Mouse (Mus musculus) layer of hippocampus, postnatal 36 days (tissue): ENCODE data around the gene Fam120b. TPM values are rescaled to one million over a fixed set of nuclear protein-coding genes. Genes with fewer than 3 reads are reported as not detected.
"Not testable (repeated sequence)": the region's sequence is repeated elsewhere in the genome, so short reads cannot be mapped to it uniquely, and the experiment has no call there.

ENCODE experiments used
- DNase-seq, 2 experiments: peaks; one replicate each; pipeline ENCODE4 v3.0.0; 2022
- total RNA-seq, 2 experiments: library from RNA; stranded (reverse); gene quantifications; 2 replicates each; pipeline ENCODE4 v1.2.3; 2021

Gene Fam120b
- total RNA-seq, 2 experiments from 2014 or later = 46.8 to 50.2 TPM

DNA sequence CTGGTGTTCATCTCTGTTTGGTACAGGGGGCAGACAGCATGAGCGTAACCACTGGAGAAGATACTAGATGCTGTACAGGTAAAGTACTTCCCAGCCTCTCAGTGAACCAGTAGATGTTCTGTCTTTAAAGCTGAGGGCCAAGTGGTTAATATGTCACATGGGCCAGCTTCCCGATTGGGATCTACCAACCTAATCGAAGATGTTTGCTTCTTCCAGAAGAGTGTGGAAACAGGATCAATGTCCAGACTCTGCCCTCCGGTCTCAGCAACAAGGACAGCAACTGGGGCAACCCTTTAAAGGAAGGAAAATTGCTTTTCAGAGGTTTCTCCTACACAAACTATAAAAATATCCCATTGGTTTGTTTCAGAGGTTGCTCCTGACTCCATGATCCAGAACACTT is 35.5 kb downstream of the Fam120b start:
- DNase-seq = no peak

DNA sequence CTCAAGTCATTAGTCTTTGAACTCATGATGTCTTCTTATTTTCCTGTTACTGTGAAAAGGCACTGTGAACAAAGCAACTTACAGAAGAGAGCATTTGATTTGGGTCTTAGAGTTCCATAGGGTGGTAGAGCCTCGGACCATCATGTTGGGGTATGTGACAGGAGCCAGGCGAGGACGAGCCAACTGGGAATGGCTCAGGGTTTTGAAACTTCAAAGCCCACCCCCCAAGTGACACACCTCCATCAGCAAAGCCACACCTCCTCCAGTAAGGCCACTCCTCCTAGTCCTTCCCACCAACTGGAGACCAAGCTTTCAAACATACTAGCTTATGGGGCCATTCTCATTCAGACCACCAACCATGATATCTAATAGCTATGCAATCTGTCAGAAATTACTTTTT is 36.0 kb downstream of the Fam120b start:
- no peak for DNase-seq

DNA sequence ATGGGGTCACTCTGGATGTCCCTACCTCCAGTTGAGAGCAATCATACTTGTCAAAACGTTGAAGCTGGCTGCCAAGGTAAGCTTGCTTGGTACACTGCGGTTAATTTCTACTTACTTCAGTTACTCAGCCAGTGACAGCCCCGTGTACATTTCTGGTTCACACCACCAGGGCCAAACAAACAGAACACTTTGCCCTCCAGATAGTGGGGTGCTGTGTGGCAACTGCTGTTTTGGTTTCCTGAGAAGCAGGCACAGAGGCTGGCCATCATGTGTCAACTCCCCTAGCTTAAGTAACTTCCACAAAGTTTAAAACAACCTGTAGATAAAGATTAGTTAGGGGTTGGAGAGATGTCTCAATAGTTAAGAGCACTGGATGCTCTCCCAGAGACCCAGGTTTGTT is 38.7 kb downstream of the Fam120b start:
- DNase-seq = no peak

DNA sequence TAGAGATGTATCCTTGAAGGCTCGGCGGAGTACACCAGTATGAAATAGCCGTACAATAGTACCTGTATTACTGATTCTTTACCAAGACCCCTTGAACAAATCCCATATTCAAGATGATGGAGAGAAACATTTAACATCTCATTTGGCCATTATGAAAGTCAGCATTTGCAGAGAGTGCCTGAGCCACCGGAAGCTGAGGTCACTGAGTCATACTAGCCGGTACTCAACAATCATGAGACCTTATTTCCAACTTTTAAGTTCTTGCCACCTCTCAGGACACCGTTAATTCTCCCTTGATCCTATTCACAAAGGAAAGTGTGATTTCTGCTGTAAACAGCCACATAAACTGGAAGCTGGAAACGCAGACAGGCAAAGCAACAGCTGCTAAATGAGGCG is 44.1 kb downstream of the Fam120b start:
- DNase-seq = no peak

DNA sequence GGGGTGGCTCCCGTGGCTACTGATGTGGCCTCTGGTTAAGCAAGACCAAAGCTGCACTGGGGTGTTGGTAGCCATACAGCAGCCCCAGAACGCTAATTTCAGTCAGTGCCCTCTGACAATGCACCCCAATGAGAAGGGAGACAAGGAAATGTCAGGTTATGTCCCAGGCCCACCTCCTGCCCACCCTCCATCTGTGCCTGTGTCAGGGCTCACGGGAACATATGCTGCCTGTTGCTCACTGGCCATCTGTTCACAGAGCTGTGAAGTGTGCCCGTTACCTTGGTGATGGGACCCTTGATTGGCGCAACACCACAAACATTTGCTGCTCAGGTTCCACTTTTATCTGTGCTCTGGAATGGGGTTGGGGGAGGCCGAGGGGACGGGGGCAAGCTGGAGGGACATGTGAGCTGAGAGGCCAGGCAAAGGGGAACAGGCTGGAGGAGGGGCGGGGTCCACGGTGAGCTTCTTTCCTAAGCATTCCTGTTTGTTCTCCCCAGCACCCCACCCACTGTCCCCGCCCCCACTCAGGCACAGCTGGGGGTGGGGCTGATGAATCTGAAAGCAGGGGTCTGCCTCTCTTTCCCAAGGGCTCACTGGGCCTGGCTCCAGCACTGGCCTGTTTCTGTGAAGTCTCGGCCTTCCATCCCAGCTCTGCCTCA is 44.6 kb downstream of the Fam120b start:
- peak; percentile 51 to 60 for DNase-seq

DNA sequence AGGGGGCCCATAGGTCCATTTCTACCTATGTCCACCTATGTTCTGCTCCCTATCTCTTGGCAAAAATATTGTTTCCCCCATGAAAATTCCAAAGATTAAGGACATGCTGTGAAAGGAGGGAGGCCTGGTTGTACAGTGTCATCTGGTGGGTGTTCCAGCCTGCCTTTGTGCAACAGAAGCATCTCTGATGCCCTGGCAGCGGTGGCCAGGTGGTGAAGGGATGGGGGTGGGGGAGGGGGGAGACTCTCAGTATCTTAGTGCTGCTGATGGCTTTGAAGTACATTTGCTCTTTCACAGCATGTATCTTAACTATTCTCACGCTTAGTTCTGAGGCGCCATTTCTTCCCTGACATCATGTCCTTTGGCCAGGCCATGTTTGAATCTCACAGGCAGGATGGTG is 49.4 kb downstream of the Fam120b start:
- DNase-seq = no peak

DNA sequence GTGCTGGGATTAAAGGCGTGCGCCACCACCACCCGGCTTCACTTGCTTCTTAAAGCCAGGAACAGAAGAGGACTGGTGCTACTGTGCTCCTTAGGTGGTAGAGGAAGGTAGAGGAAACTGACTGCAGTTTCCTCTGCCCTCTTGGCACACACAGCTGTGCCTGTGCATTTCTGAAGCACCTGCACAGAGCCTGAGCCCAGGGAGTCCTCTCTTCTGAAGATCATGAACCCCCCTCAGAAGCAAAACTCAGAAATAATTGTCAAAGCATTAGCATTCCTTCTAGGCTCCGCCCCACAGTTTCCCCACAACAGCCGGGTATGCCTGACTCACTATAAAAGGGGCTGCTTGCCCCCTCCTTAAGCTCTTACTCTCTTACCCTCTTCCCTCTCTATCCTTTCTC is 51.8 kb downstream of the Fam120b start:
- DNase-seq = no peak

DNA sequence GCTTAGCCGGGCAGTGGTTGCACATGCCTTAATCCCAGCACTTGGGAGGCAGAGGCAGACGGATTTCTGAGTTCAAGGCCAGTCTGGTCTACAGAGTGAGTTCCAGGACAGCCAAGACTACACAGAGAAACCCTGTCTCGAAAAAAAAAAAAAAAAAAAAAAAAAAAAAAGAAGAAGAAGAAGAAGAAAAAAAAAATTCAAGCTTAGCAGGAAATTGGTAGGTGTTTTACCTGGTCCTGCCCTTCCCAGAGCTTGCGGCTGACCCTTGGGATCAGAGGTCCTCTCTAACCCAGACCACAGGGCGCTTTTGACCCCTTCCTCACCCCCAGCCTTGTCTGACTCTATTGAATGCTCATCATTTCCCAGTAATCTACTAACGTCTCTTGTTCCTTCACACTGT is 53.1 kb downstream of the Fam120b start:
- DNase-seq = not testable (repeated sequence)

DNA sequence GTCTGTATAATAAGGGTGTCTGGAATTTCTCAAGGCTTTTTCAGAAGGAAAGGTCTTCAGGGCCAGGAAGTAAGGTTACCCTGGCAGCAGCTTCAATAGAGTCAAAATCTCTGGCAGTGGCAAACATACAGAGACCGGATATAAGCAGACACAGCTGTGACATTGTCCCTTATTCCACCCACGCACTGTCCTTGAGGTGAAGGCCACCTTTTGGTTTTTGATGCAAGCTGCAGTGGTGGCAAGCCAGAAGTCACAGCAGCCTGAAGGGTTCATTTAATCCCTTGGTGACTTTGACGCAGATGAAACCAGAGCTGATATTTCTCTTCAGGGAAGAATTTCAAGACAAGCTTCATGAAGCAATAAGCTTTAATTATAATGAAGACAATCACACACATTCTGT is 53.6 kb downstream of the Fam120b start:
- no peak for DNase-seq

DNA sequence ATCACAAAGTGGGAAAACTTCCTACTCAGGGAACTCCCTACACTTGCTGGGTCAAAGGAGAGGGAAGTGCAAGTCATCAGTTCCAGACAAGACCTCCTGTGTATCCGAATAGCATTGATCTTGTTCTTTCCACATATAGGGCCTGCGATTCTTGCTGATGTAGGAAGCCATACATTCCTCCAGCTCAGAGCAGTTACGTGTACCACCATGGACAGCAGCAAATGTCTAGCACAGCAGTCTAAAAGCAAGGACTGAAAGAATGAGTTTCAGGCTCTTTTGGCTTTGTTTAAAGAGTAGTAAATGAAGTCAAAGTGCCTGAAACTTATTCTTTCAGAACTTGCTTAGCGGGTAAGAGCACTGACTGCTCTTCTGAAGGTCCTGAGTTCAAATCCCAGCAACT is 59.2 kb downstream of the Fam120b start:
- no peak for DNase-seq

DNA sequence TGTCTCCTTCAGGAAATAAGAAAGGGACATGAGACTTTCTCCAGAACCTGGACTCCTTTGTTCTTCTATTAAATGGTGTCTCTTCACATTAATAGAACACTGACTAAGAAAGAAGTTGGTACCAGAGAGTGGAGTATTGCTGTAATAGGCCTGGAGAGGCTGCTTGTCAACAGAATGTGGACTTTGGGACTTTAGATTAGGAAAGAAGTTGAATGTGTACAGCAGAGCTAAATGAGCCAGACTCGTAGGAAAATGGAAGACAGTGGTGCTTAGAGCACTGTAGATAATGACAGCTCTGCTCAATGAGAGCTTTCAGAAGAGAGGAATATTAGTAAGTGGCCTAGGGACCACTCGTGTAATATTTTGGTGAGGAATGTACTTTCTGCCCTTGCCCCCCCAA is 60.6 kb downstream of the Fam120b start:
- DNase-seq = no peak

DNA sequence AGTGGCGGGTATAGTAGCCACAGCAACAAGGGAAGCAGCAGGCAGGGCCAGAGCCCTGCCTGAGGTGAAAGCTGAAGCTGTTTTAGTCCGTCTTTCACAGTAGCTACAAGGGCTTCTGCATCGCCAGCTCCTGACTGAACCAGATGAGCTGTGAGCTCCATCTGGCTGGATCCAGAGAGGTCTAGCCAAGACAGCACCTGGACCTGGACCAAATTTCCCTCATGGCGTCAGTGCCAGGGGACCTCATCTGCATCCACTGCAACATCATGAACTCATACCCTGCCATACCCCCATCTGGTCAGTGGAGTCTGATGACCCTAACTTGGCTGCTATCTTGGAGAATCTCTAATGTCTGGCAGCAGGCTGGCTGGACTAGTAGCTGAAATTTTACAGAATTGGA is 63.8 kb downstream of the Fam120b start:
- DNase-seq = no peak

DNA sequence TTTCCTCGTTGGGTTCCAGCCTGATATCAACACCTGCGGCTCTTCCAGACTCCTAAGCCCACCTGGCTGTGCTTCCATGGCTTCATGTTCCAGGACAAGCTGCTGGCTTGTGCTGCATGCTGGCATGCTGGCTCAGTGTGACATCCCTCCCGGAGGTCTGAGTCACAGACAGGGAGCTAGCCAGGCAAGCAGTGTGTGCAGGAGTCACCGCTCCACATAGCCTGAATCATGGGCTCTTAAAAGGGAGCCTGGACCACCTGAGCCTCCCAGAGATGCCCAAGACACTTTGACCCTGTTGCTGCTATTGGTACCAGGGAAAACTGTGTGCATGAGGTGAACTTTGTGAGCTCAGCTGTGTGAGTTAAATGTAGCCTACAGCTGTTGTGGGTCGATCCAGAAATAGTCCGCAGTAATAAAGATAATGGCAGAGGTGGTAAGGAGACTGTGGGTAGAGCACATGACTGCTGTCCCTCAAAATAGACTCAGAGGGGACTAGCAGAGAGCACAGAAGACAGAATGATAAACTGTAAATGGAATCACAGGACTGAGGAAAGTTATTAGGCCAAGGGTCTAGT is 66.0 kb downstream of the Fam120b start:
- DNase-seq = no peak

DNA sequence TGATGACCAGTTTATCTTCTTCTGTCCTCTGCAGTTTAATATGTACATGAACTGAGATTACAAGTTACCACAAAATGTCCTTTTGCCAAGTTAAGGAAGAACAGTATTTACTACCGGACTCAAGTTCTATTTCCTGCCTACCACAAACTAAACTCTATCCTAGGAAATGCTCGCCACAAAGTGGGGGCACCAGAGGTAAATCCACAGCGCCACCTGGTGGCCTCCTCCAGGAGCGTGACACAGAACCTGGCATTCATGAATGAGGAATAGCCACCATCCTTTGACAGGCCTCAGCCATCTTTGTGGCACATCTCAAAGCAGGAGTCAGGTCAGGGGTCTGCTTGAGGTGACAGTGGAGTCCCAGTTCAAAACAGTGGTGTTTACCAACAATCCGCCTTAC is 71.7 kb downstream of the Fam120b start:
- DNase-seq = peak; percentile 54 to 57

DNA sequence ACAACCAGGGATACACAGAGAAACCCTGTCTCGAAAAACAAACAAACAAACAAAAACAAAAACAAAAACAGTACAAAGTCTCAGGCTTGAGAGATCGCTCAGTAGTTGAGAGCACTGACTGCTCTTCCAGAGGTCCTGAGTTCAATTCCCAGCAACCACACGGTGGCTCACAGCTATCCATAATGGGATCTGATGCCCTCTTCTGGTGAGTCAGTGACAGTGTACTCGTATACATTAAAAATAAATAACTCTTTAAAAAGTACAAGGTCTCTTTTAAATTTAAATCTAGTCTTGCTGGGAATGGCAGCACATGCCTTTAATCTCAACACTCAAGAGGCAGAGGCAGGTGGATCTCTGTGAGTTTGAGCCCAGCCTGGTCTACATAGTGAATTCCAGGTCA is 76.7 kb downstream of the Fam120b start:
- DNase-seq = no peak

Other genes starting within 250 kb of the Fam120b start
- 10 to 100 TPM; 10.7 to 11.8 TPM for gene Dll1, start 19.3 kb upstream of the Fam120b start, total RNA-seq
- 100 to 1,000 TPM; 120 to 138 TPM for gene Psmb1, start 103.5 kb downstream of the Fam120b start, total RNA-seq
- 10 to 100 TPM; 30.3 to 36.0 TPM for gene Tbp, start 103.7 kb downstream of the Fam120b start, total RNA-seq
- gene Pdcd2, start 131.1 kb downstream of the Fam120b start, total RNA-seq = 10 to 100 TPM; 16.7 to 18.9 TPM
- gene Prdm9, start 168.2 kb downstream of the Fam120b start, total RNA-seq = 1 to 10 TPM; 3.6 to 4.0 TPM